Mouse (Mus musculus) ES-Bruce4 (cell line): ENCODE measurements around the gene Brms1. TPM values are rescaled to one million over a fixed set of nuclear protein-coding genes. Genes with fewer than 3 reads are reported as not detected.
A peak's percentile ranks its signal among the peaks of the same experiment; 100 is the strongest.

ENCODE experiments used
- H3K27ac ChIP-seq: 2 replicates; pipeline ENCODE4 v1.5.1; 2012; ENCODE audit warnings: low read length, inconsistent platforms; ENCODE audit not compliant: insufficient read depth
- H3K27me3 ChIP-seq: 2 replicates; pipeline ENCODE4 v1.6.1; 2012; ENCODE audit warnings: mild to moderate bottlenecking, low read length, inconsistent platforms; ENCODE audit not compliant: control insufficient read depth, poor library complexity, insufficient read depth, severe bottlenecking
- H3K36me3 ChIP-seq: 2 replicates; pipeline ENCODE4 v1.6.1; 2012; ENCODE audit warnings: inconsistent platforms, mild to moderate bottlenecking, low read length, moderate library complexity; ENCODE audit not compliant: control insufficient read depth, poor library complexity, insufficient read depth, severe bottlenecking
- H3K4me1 ChIP-seq: one replicate; pipeline ENCODE4 v1.8.1; 2011; ENCODE audit warnings: low read length; ENCODE audit not compliant: control insufficient read depth, insufficient read depth
- H3K4me3 ChIP-seq: 2 replicates; pipeline ENCODE4 v1.5.1; 2011; ENCODE audit warnings: low read depth, mild to moderate bottlenecking, low read length
- H3K9ac ChIP-seq: 2 replicates; pipeline ENCODE4 v1.6.1; 2012; ENCODE audit warnings: low read depth, mild to moderate bottlenecking, inconsistent platforms; ENCODE audit not compliant: poor library complexity, severe bottlenecking
- H3K9me3 ChIP-seq: replicated peaks from 2 replicates; pipeline ENCODE4 v1.6.1; 2012; ENCODE audit warnings: mild to moderate bottlenecking, low read length, inconsistent platforms; ENCODE audit not compliant: control insufficient read depth, poor library complexity, insufficient read depth, severe bottlenecking
- CTCF ChIP-seq: IDR thresholded peaks from one replicate; pipeline ENCODE4 v1.8.1; 2011; ENCODE audit warnings: low read depth, low read length
- EP300 ChIP-seq: IDR thresholded peaks from 2 replicates; pipeline ENCODE4 v1.6.1; 2011; ENCODE audit warnings: low read depth, low read length; ENCODE audit not compliant: insufficient read depth
- POLR2A ChIP-seq: IDR thresholded peaks from one replicate; pipeline ENCODE4 v1.8.1; 2011; ENCODE audit warnings: low read length; ENCODE audit not compliant: insufficient read depth
- polyA plus RNA-seq: library from polyadenylated mRNA; stranded (reverse); fragments of >200 nt; gene quantifications from 2 replicates; pipeline ENCODE4 v1.2.4, GENCODE M21; 2011; ENCODE audit warnings: low read depth; ENCODE audit not compliant: missing spikeins, insufficient read depth, insufficient read length

The Brms1 gene
- polyA plus RNA-seq, 1 experiment = 24.0 TPM

GRCm38 (mm10) chr19:5004925-5005324 lies 36.2 kb upstream of the Brms1 start:
- Histone ChIP-seq H3K4me3 (no peak overlapping the region), H3K9ac (no peak overlapping the region), H3K9me3 (no peaks in the 10 kb centered on the region), H3K4me1 (no peaks in the 10 kb centered on the region), H3K36me3 (no peaks in the 10 kb centered on the region), H3K27ac (no peak overlapping the region), H3K27me3 (no peaks in the 10 kb centered on the region)
- TF ChIP-seq POLR2A (no peak), EP300 (no peak), CTCF (no peak)

- Histone ChIP-seq H3K9me3 (no peaks in the 10 kb centered on the region), H3K27ac (peak overlapping the region; percentile 20; the same call in 1 of the 2 replicates), H3K4me1 (peaks cover 1% of the 10 kb centered on the region), H3K9ac (no peak overlapping the region), H3K4me3 (no peak overlapping the region), H3K27me3 (no peaks in the 10 kb centered on the region), H3K36me3 (no peaks in the 10 kb centered on the region)
- TF ChIP-seq POLR2A (no peak), CTCF (no peak), EP300 (no peak)
These were observed 28.0 kb upstream of the Brms1 start for GRCm38 (mm10) chr19:5013138-5013537.

GRCm38 (mm10) chr19:5014961-5015398 lies 26.2 kb upstream of the Brms1 start:
- peaks cover 1% of the 10 kb centered on the region for H3K4me1 ChIP-seq
- peak overlapping the region; percentile 44; the same call in 1 of the 2 replicates for H3K27ac ChIP-seq
- no peaks in the 10 kb centered on the region for H3K27me3 ChIP-seq
- H3K9ac ChIP-seq = no peak overlapping the region
- TF ChIP-seq POLR2A (no peak), CTCF (peak; percentile 58)
- no peak overlapping the region for H3K4me3 ChIP-seq
- no peaks in the 10 kb centered on the region for H3K9me3 ChIP-seq
- no peaks in the 10 kb centered on the region for H3K36me3 ChIP-seq

GRCm38 (mm10) chr19:5016221-5016742 lies 24.9 kb upstream of the Brms1 start:
- Histone ChIP-seq H3K27me3 (no peaks in the 10 kb centered on the region), H3K9me3 (no peaks in the 10 kb centered on the region), H3K4me1 (peaks cover 1% of the 10 kb centered on the region), H3K4me3 (no peak overlapping the region), H3K9ac (peak overlapping the region; percentile 9; the same call in 1 of the 2 replicates), H3K36me3 (no peaks in the 10 kb centered on the region), H3K27ac (peak overlapping the region; percentile 62)
- TF ChIP-seq POLR2A (no peak), EP300 (0 out of 2 replicates have a peak, but pooled peaks have one; percentile 13)

GRCm38 (mm10) chr19:5016782-5017181 lies 24.4 kb upstream of the Brms1 start:
- Histone ChIP-seq H3K9me3 (no peaks in the 10 kb centered on the region), H3K27ac (peak overlapping the region; percentile 62), H3K4me3 (no peak overlapping the region), H3K4me1 (peaks cover 1% of the 10 kb centered on the region), H3K27me3 (no peaks in the 10 kb centered on the region), H3K36me3 (no peaks in the 10 kb centered on the region), H3K9ac (0 out of 2 replicates have a peak overlapping the region, but pooled peaks have one; percentile 9)
- peak; percentile 92 for TF ChIP-seq CTCF
- TF ChIP-seq EP300 = no peak

GRCm38 (mm10) chr19:5017611-5018010 lies 23.5 kb upstream of the Brms1 start:
- no peak for TF ChIP-seq EP300
- TF ChIP-seq POLR2A = no peak
- no peak for TF ChIP-seq CTCF
- Histone ChIP-seq H3K27ac (no peak overlapping the region), H3K4me3 (no peak overlapping the region), H3K9me3 (no peaks in the 10 kb centered on the region), H3K4me1 (peaks cover 1% of the 10 kb centered on the region), H3K9ac (no peak overlapping the region), H3K27me3 (no peaks in the 10 kb centered on the region), H3K36me3 (no peaks in the 10 kb centered on the region)
